Mouse (Mus musculus): ENCODE data around the gene Myrfl. TPM values are rescaled to one million over a fixed set of nuclear protein-coding genes. Genes with fewer than 3 reads are reported as not detected.

The Myrfl gene
- polyA plus RNA-seq, 1 experiment = not detected

- TF ChIP-seq CEBPB (IDR thresholded peaks at IDR 0.05; ENCODE audit: low read depth) (no peak), CTCF (IDR thresholded peaks at IDR 0.05; ENCODE audit: control insufficient read depth, insufficient read depth, insufficient read length) (no peak), FOSL1 (IDR thresholded peaks at IDR 0.05; ENCODE audit: insufficient read depth, low read length, poor library complexity, severe bottlenecking) (no peak), MAX (IDR thresholded peaks at IDR 0.05) (no peak), MYOG (IDR thresholded peaks at IDR 0.05; ENCODE audit: control insufficient read depth, extremely low read depth, insufficient read length) (no peak), MYOD1 (IDR thresholded peaks at IDR 0.05; ENCODE audit: control insufficient read depth, insufficient read length, low read depth) (no peak), USF1 (IDR thresholded peaks at IDR 0.05; ENCODE audit: low read depth) (no peak)
Measured at GRCm38 (mm10) chr10:116796066-116796465, 100.7 kb downstream of the Myrfl start.

DNA sequence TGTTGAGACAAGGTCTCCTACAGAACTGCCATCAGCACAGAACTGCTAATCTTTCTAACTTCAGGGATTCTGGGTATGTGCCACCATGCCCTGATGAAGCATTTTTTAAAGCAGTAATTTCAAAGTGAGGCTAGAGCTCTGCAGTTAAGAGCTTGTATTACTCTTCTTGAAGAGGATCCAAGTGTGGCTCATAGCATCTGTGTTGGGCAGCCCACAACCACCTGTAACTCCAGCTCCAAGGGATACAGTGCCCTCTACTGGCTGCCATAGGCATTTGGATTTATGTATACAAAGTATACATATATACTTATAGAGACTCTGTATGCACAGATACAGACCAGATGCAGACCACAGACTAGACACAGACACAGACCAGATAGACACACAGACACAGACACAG lies 107.6 kb downstream of the Myrfl start:
- H3K79me2 ChIP-seq (ENCODE audit: control insufficient read depth, insufficient read depth) = no peaks in the 10 kb centered on the region
- H3K36me3 ChIP-seq (ENCODE audit: control insufficient read depth, insufficient read depth) = no peaks in the 10 kb centered on the region
- no peak overlapping the region for H3K4me3 ChIP-seq (ENCODE audit: insufficient read depth, poor library complexity, severe bottlenecking)
- TF ChIP-seq CTCF (IDR thresholded peaks at IDR 0.05; ENCODE audit: control insufficient read depth, insufficient read depth, insufficient read length) (peak; percentile 21), FOSL1 (IDR thresholded peaks at IDR 0.05; ENCODE audit: insufficient read depth, low read length, poor library complexity, severe bottlenecking) (no peak)
- no peaks in the 10 kb centered on the region for H3K27me3 ChIP-seq (ENCODE audit: control insufficient read depth, insufficient read depth, insufficient read length)
- H3ac ChIP-seq (ENCODE audit: control insufficient read depth, insufficient read length, low read depth) = no peak overlapping the region
- H3K79me3 ChIP-seq (ENCODE audit: low read depth) = no peaks in the 10 kb centered on the region

More at GRCm38 (mm10) chr10:116796066-116796465, 100.7 kb downstream of the Myrfl start:
- no peaks in the 10 kb centered on the region for H3K27me3 ChIP-seq (ENCODE audit: control insufficient read depth, insufficient read depth, insufficient read length)
- H3K79me3 ChIP-seq (ENCODE audit: low read depth) = no peaks in the 10 kb centered on the region
- no peaks in the 10 kb centered on the region for H3K36me3 ChIP-seq (ENCODE audit: control insufficient read depth, insufficient read depth)
- H3K4me3 ChIP-seq (ENCODE audit: insufficient read depth, poor library complexity, severe bottlenecking) = no peak overlapping the region
- no peaks in the 10 kb centered on the region for H3K79me2 ChIP-seq (ENCODE audit: control insufficient read depth, insufficient read depth)
- H3ac ChIP-seq (ENCODE audit: control insufficient read depth, insufficient read length, low read depth) = no peak overlapping the region

DNA sequence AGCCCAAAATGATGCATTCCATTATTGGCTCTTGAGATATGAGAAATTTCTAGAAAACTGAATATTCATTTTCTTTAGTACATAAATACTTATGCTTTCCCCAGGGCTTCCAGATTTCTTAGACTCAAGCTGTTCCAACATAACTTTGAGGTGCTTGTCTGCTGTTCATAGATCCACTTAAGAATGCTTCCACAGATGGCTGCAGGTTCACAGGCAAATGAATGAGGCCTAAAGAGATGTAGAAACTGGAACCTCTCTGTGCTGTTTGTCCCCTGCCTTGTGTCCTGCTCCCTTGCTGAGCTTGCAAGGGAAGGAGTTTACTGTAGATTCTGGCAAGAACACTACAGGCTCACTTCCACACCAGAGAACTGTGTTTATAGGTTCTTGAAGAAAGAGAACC lies 108.3 kb downstream of the Myrfl start:
- no peaks in the 10 kb centered on the region for H3K79me2 ChIP-seq (ENCODE audit: control insufficient read depth, insufficient read depth)

GRCm38 (mm10) chr10:116784098-116784497 lies 112.6 kb downstream of the Myrfl start:
- TF ChIP-seq CTCF (IDR thresholded peaks at IDR 0.05; ENCODE audit: control insufficient read depth, insufficient read depth, insufficient read length) = no peak
- TF ChIP-seq CEBPB (IDR thresholded peaks at IDR 0.05; ENCODE audit: low read depth) = no peak
- TF ChIP-seq MYOG (IDR thresholded peaks at IDR 0.05; ENCODE audit: control insufficient read depth, extremely low read depth, insufficient read length) = no peak
- no peak for TF ChIP-seq FOSL1 (IDR thresholded peaks at IDR 0.05; ENCODE audit: insufficient read depth, low read length, poor library complexity, severe bottlenecking)
- no peak for TF ChIP-seq MAX (IDR thresholded peaks at IDR 0.05)
- TF ChIP-seq MYOD1 (IDR thresholded peaks at IDR 0.05; ENCODE audit: control insufficient read depth, insufficient read length, low read depth) = no peak
- no peak for TF ChIP-seq USF1 (IDR thresholded peaks at IDR 0.05; ENCODE audit: low read depth)
- H3K4me3 ChIP-seq (ENCODE audit: insufficient read depth, poor library complexity, severe bottlenecking) = no peak overlapping the region
- no peaks in the 10 kb centered on the region for H3K36me3 ChIP-seq (ENCODE audit: control insufficient read depth, insufficient read depth)
- no peak overlapping the region for H3ac ChIP-seq (ENCODE audit: control insufficient read depth, insufficient read length, low read depth)
- no peaks in the 10 kb centered on the region for H3K27me3 ChIP-seq (ENCODE audit: control insufficient read depth, insufficient read depth, insufficient read length)
- no peaks in the 10 kb centered on the region for H3K79me2 ChIP-seq (ENCODE audit: control insufficient read depth, insufficient read depth)
- no peaks in the 10 kb centered on the region for H3K79me3 ChIP-seq (ENCODE audit: low read depth)

More for the DNA sequence above, 108.3 kb downstream of the Myrfl start:
- no peak for TF ChIP-seq CEBPB (IDR thresholded peaks at IDR 0.05; ENCODE audit: low read depth)
- TF ChIP-seq CTCF (IDR thresholded peaks at IDR 0.05; ENCODE audit: control insufficient read depth, insufficient read depth, insufficient read length) = no peak
- TF ChIP-seq MAX (IDR thresholded peaks at IDR 0.05) = no peak
- TF ChIP-seq MYOD1 (IDR thresholded peaks at IDR 0.05; ENCODE audit: control insufficient read depth, insufficient read length, low read depth) = no peak
- Histone ChIP-seq H3K27me3 (ENCODE audit: control insufficient read depth, insufficient read depth, insufficient read length) (no peaks in the 10 kb centered on the region), H3K36me3 (ENCODE audit: control insufficient read depth, insufficient read depth) (no peaks in the 10 kb centered on the region), H3ac (ENCODE audit: control insufficient read depth, insufficient read length, low read depth) (no peak overlapping the region), H3K4me3 (ENCODE audit: insufficient read depth, poor library complexity, severe bottlenecking) (no peak overlapping the region), H3K79me3 (ENCODE audit: low read depth) (no peaks in the 10 kb centered on the region)

- H3K79me3 ChIP-seq (ENCODE audit: low read depth) = no peaks in the 10 kb centered on the region
- H3K27me3 ChIP-seq (ENCODE audit: control insufficient read depth, insufficient read depth, insufficient read length) = no peaks in the 10 kb centered on the region
Measured at GRCm38 (mm10) chr10:116783020-116783419, 113.7 kb downstream of the Myrfl start.

DNA sequence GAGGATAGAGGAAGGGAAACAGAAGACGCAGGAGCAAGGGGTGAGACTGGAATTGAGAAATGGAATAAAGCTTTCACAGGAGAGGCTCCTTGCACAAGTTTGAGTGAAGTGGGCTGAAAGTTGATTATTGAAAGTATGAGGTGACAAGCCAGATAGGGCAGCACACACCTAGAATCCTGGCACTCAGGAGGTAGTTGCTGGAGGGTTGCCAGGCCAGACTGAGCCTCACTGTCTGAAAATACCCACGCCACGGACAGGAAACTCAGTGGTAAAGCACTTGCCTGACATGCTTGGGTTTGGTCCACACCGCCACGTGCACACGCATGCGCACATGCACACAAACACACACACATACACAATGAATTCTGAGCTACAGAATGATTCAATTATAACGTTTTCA lies 118.8 kb downstream of the Myrfl start:
- H3K27me3 ChIP-seq (ENCODE audit: control insufficient read depth, insufficient read depth, insufficient read length) = peaks cover 4% of the 10 kb centered on the region

More at GRCm38 (mm10) chr10:116783020-116783419, 113.7 kb downstream of the Myrfl start:
- H3K4me3 ChIP-seq (ENCODE audit: insufficient read depth, poor library complexity, severe bottlenecking) = no peak overlapping the region
- no peak overlapping the region for H3ac ChIP-seq (ENCODE audit: control insufficient read depth, insufficient read length, low read depth)
- H3K79me2 ChIP-seq (ENCODE audit: control insufficient read depth, insufficient read depth) = no peaks in the 10 kb centered on the region
- TF ChIP-seq CTCF (IDR thresholded peaks at IDR 0.05; ENCODE audit: control insufficient read depth, insufficient read depth, insufficient read length) = no peak
- TF ChIP-seq MYOG (IDR thresholded peaks at IDR 0.05; ENCODE audit: control insufficient read depth, extremely low read depth, insufficient read length) = no peak
- TF ChIP-seq USF1 (IDR thresholded peaks at IDR 0.05; ENCODE audit: low read depth) = no peak
- no peak for TF ChIP-seq CEBPB (IDR thresholded peaks at IDR 0.05; ENCODE audit: low read depth)
- TF ChIP-seq MYOD1 (IDR thresholded peaks at IDR 0.05; ENCODE audit: control insufficient read depth, insufficient read length, low read depth) = no peak
- TF ChIP-seq FOSL1 (IDR thresholded peaks at IDR 0.05; ENCODE audit: insufficient read depth, low read length, poor library complexity, severe bottlenecking) = no peak
- TF ChIP-seq MAX (IDR thresholded peaks at IDR 0.05) = no peak
- H3K36me3 ChIP-seq (ENCODE audit: control insufficient read depth, insufficient read depth) = no peaks in the 10 kb centered on the region

More for the DNA sequence above, 118.8 kb downstream of the Myrfl start:
- Histone ChIP-seq H3K4me3 (ENCODE audit: insufficient read depth, poor library complexity, severe bottlenecking) (no peak overlapping the region), H3K79me2 (ENCODE audit: control insufficient read depth, insufficient read depth) (no peaks in the 10 kb centered on the region), H3K36me3 (ENCODE audit: control insufficient read depth, insufficient read depth) (no peaks in the 10 kb centered on the region), H3K79me3 (ENCODE audit: low read depth) (no peaks in the 10 kb centered on the region), H3ac (ENCODE audit: control insufficient read depth, insufficient read length, low read depth) (no peak overlapping the region)
- no peak for TF ChIP-seq CTCF (IDR thresholded peaks at IDR 0.05; ENCODE audit: control insufficient read depth, insufficient read depth, insufficient read length)
- TF ChIP-seq MYOG (IDR thresholded peaks at IDR 0.05; ENCODE audit: control insufficient read depth, extremely low read depth, insufficient read length) = no peak
- TF ChIP-seq MYOD1 (IDR thresholded peaks at IDR 0.05; ENCODE audit: control insufficient read depth, insufficient read length, low read depth) = no peak
- no peak for TF ChIP-seq FOSL1 (IDR thresholded peaks at IDR 0.05; ENCODE audit: insufficient read depth, low read length, poor library complexity, severe bottlenecking)
- TF ChIP-seq MAX (IDR thresholded peaks at IDR 0.05) = no peak
- TF ChIP-seq CEBPB (IDR thresholded peaks at IDR 0.05; ENCODE audit: low read depth) = no peak
- TF ChIP-seq USF1 (IDR thresholded peaks at IDR 0.05; ENCODE audit: low read depth) = no peak

Measured in C2C12 (cell line).